Comparison of ENCODE assay signal across 18 mouse cellular contexts in the genomic region with DNA sequence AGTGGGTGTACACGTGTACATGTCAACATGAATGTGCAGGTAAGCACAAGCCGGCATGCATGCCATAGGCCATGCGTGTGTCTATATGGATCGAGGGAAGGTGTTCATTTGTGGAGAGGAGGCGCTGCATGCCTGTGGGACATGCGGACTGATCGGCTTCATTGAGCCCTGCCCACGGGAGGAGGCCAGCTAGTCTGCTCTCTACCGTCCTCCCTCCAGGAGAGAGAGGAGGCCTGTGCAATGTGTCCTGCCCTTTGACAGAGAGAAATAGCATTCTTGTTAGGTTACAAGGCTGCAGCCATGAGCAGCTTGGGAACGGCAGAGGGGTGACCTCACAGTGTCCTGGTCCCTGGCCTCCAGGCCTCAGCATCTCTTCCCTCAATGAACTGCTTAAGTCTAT. TPM values are rescaled to one million over a fixed set of nuclear protein-coding genes. Genes with fewer than 3 reads are reported as not detected.
DNase-seq lines count a peak whose midpoint lies in the region; ATAC-seq lines count a peak whose summit lies in the region.
"Had no signal": no experiment of that assay in that cellular context is flagged by ENCODE, and none has a peak within 500 bp of the region (broad histone marks: within the 10 kb centered on the region; RNA-seq: fewer than 3 reads in every experiment).

No protein-coding gene starts in this region.

- ATAC-seq in heart, embryonic 12.5 days (ENCODE audit: insufficient number of reproducible peaks, low FRiP score) = no peak
- ATAC-seq in midbrain, embryonic 11.5 days (ENCODE audit: low FRiP score) = no peak
- ATAC-seq in midbrain, embryonic 14.5 days (ENCODE audit: low FRiP score, low TSS enrichment) = no peak
- ATAC-seq: forebrain, embryonic 16.5 days; intestine, embryonic 15.5 days had no signal

- H3K4me1 ChIP-seq in heart, embryonic 10.5 days = peaks cover 57% of the 10 kb centered on the region
- peaks cover 59% of the 10 kb centered on the region for H3K4me1 ChIP-seq in heart, embryonic 12.5 days (replicated peaks)
- H3K4me1 ChIP-seq in midbrain, embryonic 11.5 days (ENCODE audit: control insufficient read depth, insufficient read depth, low read length) = peaks cover 5% of the 10 kb centered on the region
- peaks cover 11% of the 10 kb centered on the region for H3K4me1 ChIP-seq in midbrain, embryonic 14.5 days (ENCODE audit: control insufficient read depth, insufficient read depth, low read length)
- H3K4me1 ChIP-seq in embryonic facial prominence, embryonic 10.5 days = peaks cover 80% of the 10 kb centered on the region

- H3K27ac ChIP-seq in heart, embryonic 10.5 days = peak overlapping the region; percentile 37; the same call in 1 of the 2 replicates
- H3K27ac ChIP-seq in heart, embryonic 12.5 days (ENCODE audit: poor library complexity, severe bottlenecking) = no peak overlapping the region
- H3K27ac ChIP-seq in midbrain, embryonic 11.5 days (ENCODE audit: low read depth, low read length) = no peak overlapping the region
- no peak overlapping the region for H3K27ac ChIP-seq in midbrain, embryonic 14.5 days (replicated peaks; ENCODE audit: low read depth, low read length)
- H3K27ac ChIP-seq in embryonic facial prominence, embryonic 10.5 days (replicated peaks) = peak overlapping the region; percentile 32
- H3K27ac ChIP-seq: embryonic facial prominence, embryonic 13.5 days; forebrain, embryonic 12.5 days; hindbrain, embryonic 14.5 days had no signal

- H3K4me3 ChIP-seq in heart, embryonic 10.5 days = no peak overlapping the region
- H3K4me3 ChIP-seq in heart, embryonic 12.5 days = no peak overlapping the region
- no peak overlapping the region for H3K4me3 ChIP-seq in midbrain, embryonic 11.5 days (ENCODE audit: low read depth, low read length)
- H3K4me3 ChIP-seq in midbrain, embryonic 14.5 days (replicated peaks; ENCODE audit: low read depth, low read length) = no peak overlapping the region
- H3K4me3 ChIP-seq in embryonic facial prominence, embryonic 10.5 days = no peak overlapping the region
- H3K4me3 ChIP-seq: embryonic facial prominence, embryonic 13.5 days; forebrain, embryonic 12.5 days; intestine, embryonic 15.5 days had no signal

- H3K27me3 ChIP-seq in heart, embryonic 10.5 days (ENCODE audit: insufficient read depth, poor library complexity, severe bottlenecking) = peaks cover 36% of the 10 kb centered on the region
- H3K27me3 ChIP-seq in heart, embryonic 12.5 days (replicated peaks) = peaks cover 24% of the 10 kb centered on the region; the same call in 1 of the 2 replicates
- no peaks in the 10 kb centered on the region for H3K27me3 ChIP-seq in midbrain, embryonic 11.5 days (ENCODE audit: control insufficient read depth, insufficient read depth, low read length)
- no peaks in the 10 kb centered on the region for H3K27me3 ChIP-seq in midbrain, embryonic 14.5 days (ENCODE audit: control insufficient read depth, insufficient read depth, low read length)
- peaks cover 74% of the 10 kb centered on the region for H3K27me3 ChIP-seq in embryonic facial prominence, embryonic 10.5 days (replicated peaks; ENCODE audit: low read depth, poor library complexity, severe bottlenecking)
- H3K27me3 ChIP-seq: intestine, embryonic 15.5 days had no signal

- H3K9ac ChIP-seq in heart, embryonic 12.5 days = no peak overlapping the region
- H3K9ac ChIP-seq in midbrain, embryonic 11.5 days (ENCODE audit: low read length) = no peak overlapping the region
- no peak overlapping the region for H3K9ac ChIP-seq in midbrain, embryonic 14.5 days (replicated peaks; ENCODE audit: low read length)
- H3K9ac ChIP-seq: embryonic facial prominence, embryonic 13.5 days; forebrain, embryonic 12.5 days; hindbrain, embryonic 14.5 days; intestine, embryonic 15.5 days had no signal

- no peak for DNase-seq in heart, embryonic 10.5 days (ENCODE audit: low spot score)
- peak; percentile 17 for DNase-seq in midbrain, embryonic 11.5 days (ENCODE audit: low spot score, missing footprints)
- no peak for DNase-seq in midbrain, embryonic 14.5 days
- DNase-seq in embryonic facial prominence, embryonic 10.5 days (ENCODE audit: low spot score) = no peak
- DNase-seq in layer of hippocampus, adult 9-11 months = no peak
- DNase-seq: adrenal gland, postnatal 14 days; cerebellum, adult 11-12 months; cerebellum, adult 9-10 months; cerebellum, postnatal 25 days; gastrocnemius, postnatal 14 days; heart, postnatal 4 days had no signal

- no peaks in the 10 kb centered on the region for H3K9me3 ChIP-seq in heart, embryonic 10.5 days
- H3K9me3 ChIP-seq in heart, embryonic 12.5 days (replicated peaks) = no peaks in the 10 kb centered on the region
- no peaks in the 10 kb centered on the region for H3K9me3 ChIP-seq in midbrain, embryonic 11.5 days (ENCODE audit: control insufficient read depth, low read length)
- no peaks in the 10 kb centered on the region for H3K9me3 ChIP-seq in midbrain, embryonic 14.5 days (ENCODE audit: control insufficient read depth, low read length)
- no peaks in the 10 kb centered on the region for H3K9me3 ChIP-seq in embryonic facial prominence, embryonic 10.5 days
- H3K9me3 ChIP-seq: embryonic facial prominence, embryonic 13.5 days; forebrain, embryonic 12.5 days; intestine, embryonic 15.5 days had no signal

- 76% methylated on average over 10 of the region's 10 CpGs for WGBS in heart, embryonic 10.5 days
- WGBS in heart, embryonic 12.5 days = 69% methylated on average over 10 of the region's 10 CpGs
- WGBS in midbrain, embryonic 11.5 days = 94% methylated on average over 10 of the region's 10 CpGs
- WGBS in midbrain, embryonic 14.5 days = 92% methylated on average over 10 of the region's 10 CpGs
- 88% methylated on average over 10 of the region's 10 CpGs for WGBS in embryonic facial prominence, embryonic 10.5 days

- no peak overlapping the region for H3K4me2 ChIP-seq in heart, embryonic 12.5 days
- H3K4me2 ChIP-seq in midbrain, embryonic 11.5 days = no peak overlapping the region
- H3K4me2 ChIP-seq in midbrain, embryonic 14.5 days (ENCODE audit: low read length) = no peak overlapping the region
- H3K4me2 ChIP-seq: embryonic facial prominence, embryonic 13.5 days; forebrain, embryonic 12.5 days; heart, embryonic 11.5 days; hindbrain, embryonic 14.5 days; intestine, embryonic 15.5 days had no signal

- H3K36me3 ChIP-seq in heart, embryonic 10.5 days = no peaks in the 10 kb centered on the region
- no peaks in the 10 kb centered on the region for H3K36me3 ChIP-seq in heart, embryonic 12.5 days
- H3K36me3 ChIP-seq in midbrain, embryonic 11.5 days (ENCODE audit: control insufficient read depth, insufficient read depth, low read length) = no peaks in the 10 kb centered on the region
- no peaks in the 10 kb centered on the region for H3K36me3 ChIP-seq in midbrain, embryonic 14.5 days (ENCODE audit: control insufficient read depth, insufficient read depth, low read length)
- H3K36me3 ChIP-seq in embryonic facial prominence, embryonic 10.5 days (replicated peaks) = no peaks in the 10 kb centered on the region
- H3K36me3 ChIP-seq: embryonic facial prominence, embryonic 13.5 days; forebrain, embryonic 12.5 days; intestine, embryonic 15.5 days had no signal

RNA-seq across cellular contexts. Expression of a gene that starts 18.6 kb away (rescaled TPM):
- polyA plus RNA-seq in heart, embryonic 10.5 days (2016; fragmentation: Nextera tagmentation; extraction: Ambion mirVana) = 9.3 and 13.6 TPM in 2 replicates
- 8.3 TPM in 2 replicates for polyA plus RNA-seq in heart, embryonic 12.5 days (2016; fragmentation: Nextera tagmentation; extraction: Ambion mirVana)
- polyA plus RNA-seq in midbrain, embryonic 11.5 days (2014; fragmentation: Nextera tagmentation; extraction: Ambion mirVana) = 2.5 and 2.9 TPM in 2 replicates
- 6.0 and 7.1 TPM in 2 replicates for polyA plus RNA-seq in midbrain, embryonic 14.5 days (2014; fragmentation: Nextera tagmentation; extraction: Ambion mirVana)
- polyA plus RNA-seq in embryonic facial prominence, embryonic 10.5 days (2016; fragmentation: Nextera tagmentation; extraction: Ambion mirVana) = 9.3 and 9.8 TPM in 2 replicates

RNA-seq across cellular contexts. Expression of a gene that starts 23.1 kb away (rescaled TPM):
- 71.5 and 91.3 TPM in 2 replicates for polyA plus RNA-seq in heart, embryonic 10.5 days (2016; fragmentation: Nextera tagmentation; extraction: Ambion mirVana)
- polyA plus RNA-seq in heart, embryonic 12.5 days (2016; fragmentation: Nextera tagmentation; extraction: Ambion mirVana) = 49.0 and 51.3 TPM in 2 replicates
- 91.5 and 93.6 TPM in 2 replicates for polyA plus RNA-seq in midbrain, embryonic 11.5 days (2014; fragmentation: Nextera tagmentation; extraction: Ambion mirVana)
- polyA plus RNA-seq in midbrain, embryonic 14.5 days (2014; fragmentation: Nextera tagmentation; extraction: Ambion mirVana) = 77.1 and 78.7 TPM in 2 replicates
- 119 and 122 TPM in 2 replicates for polyA plus RNA-seq in embryonic facial prominence, embryonic 10.5 days (2016; fragmentation: Nextera tagmentation; extraction: Ambion mirVana)

RNA-seq across cellular contexts. Expression of a gene that starts 45.1 kb away (rescaled TPM):
- polyA plus RNA-seq in heart, embryonic 10.5 days (2016; fragmentation: Nextera tagmentation; extraction: Ambion mirVana) = 1.4 and 1.5 TPM in 2 replicates
- polyA plus RNA-seq in heart, embryonic 12.5 days (2016; fragmentation: Nextera tagmentation; extraction: Ambion mirVana) = 1.2 and 1.6 TPM in 2 replicates
- polyA plus RNA-seq in midbrain, embryonic 11.5 days (2014; fragmentation: Nextera tagmentation; extraction: Ambion mirVana) = 1.9 and 2.1 TPM in 2 replicates
- 22.2 and 27.1 TPM in 2 replicates for polyA plus RNA-seq in midbrain, embryonic 14.5 days (2014; fragmentation: Nextera tagmentation; extraction: Ambion mirVana)
- 2.0 and 2.2 TPM in 2 replicates for polyA plus RNA-seq in embryonic facial prominence, embryonic 10.5 days (2016; fragmentation: Nextera tagmentation; extraction: Ambion mirVana)

Comparison
In these comparisons a context has a peak if more than half of its experiments do, and no peak if none do; other contexts are left out.
1. H3K27ac ChIP-seq: peak in heart, embryonic 10.5 days (single experiment) and embryonic facial prominence, embryonic 10.5 days (single experiment); none in heart, embryonic 12.5 days (single experiment), midbrain, embryonic 11.5 days (single experiment) and midbrain, embryonic 14.5 days (single experiment).